Mouse (Mus musculus) urinary bladder, postnatal 10 days (tissue): ENCODE measurements around the gene Mfsd7a.

Source experiments
- DNase-seq: peaks from one replicate; pipeline ENCODE4 v3.0.0; 2022; ENCODE audit warnings: low spot score

Gene Mfsd7a

DNA sequence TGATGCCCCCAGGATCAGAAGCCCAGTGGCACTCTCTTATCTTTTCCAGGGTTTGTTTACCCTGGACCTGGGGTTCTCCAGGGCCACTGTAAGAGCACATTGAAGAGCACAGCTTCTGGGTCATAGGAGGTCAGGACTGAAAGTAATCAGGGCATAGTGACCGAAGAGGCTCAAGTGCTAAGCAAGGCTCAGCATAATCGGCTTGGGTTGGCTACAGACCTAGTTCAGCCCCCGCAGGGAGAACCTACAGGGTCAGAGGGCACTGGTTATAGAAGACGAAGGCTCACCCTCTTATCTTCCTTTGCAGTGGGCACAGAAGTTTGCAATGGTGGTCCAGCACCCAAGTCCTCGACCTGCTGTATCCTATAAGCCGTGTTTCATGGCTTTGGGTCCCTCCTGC is 17.5 kb downstream of the Mfsd7a start:
- no peak for DNase-seq

DNA sequence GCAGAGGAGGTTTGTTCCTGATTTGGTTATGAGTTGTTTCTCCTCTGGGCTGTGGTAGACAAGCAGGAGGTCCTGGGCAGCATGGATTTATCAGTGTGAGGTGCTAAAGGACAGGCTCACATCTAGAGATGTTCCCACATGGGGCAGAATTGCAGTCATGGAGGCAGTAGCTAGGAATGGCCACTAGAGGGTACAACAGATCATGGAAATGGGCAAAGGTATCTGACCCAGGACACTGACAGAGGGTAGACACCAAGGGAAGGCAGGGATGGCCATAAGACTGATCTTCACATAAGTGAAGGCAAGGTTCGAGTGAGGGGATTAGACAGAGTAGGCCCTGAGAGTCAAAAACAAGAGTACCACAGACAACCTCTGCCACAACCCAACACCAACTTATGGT is 21.5 kb downstream of the Mfsd7a start:
- DNase-seq = no peak

DNA sequence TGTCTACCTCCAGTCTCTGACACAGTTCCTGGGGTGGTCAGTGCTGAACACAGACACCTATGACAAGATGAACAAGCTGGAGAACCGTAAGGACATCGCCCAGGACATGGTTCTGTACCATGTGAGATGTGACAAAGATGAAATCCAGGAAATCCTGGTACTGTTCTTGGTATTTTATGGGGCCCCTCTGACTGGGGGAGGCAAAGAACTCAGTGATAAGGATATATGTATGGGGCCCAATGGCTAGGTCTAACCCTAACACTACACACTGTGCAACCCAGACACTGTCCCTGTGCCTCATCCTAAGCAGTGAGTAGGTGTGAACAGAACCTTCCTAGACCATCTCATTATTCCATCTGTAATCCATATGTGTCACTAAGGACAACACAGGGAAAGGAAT is 25.3 kb downstream of the Mfsd7a start:
- DNase-seq = no peak

DNA sequence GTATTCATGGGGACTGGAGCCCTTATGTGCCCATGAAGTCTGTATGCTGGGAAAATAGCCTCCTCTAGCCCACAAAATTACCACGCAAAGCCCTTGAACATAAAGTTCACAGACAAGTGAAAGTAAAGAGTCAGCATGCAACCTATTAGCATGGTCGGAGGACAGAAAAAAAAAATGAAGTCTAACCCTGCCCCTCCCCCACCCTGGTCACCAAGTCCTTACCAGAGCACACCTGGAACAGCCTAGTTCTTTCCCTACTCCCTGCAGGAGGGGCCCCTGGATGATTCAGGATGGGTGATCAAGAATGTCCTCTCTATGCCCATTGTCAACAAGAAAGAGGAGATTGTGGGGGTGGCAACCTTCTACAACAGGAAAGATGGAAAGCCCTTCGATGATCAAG is 25.9 kb downstream of the Mfsd7a start:
- DNase-seq = no peak

DNA sequence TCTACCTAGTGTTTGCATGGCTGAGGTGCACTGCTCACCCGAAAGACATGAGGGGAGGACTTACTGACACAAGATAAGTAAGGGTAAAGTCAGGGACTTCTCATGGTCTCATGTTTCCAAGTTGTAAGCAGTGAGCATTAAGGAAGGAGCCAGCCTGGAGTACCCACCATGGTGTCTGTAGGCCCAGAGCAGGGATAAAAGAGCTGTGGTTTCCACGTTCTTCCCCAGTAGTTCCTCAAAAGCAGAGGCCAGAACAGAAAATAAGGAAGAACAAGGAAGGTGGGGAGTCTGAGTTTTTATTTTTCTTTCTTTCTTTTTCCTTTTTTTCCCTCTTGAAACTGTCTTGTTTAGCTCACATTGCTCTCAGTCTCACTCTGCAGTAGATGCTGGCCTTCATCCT is 34.0 kb downstream of the Mfsd7a start:
- no peak for DNase-seq

DNA sequence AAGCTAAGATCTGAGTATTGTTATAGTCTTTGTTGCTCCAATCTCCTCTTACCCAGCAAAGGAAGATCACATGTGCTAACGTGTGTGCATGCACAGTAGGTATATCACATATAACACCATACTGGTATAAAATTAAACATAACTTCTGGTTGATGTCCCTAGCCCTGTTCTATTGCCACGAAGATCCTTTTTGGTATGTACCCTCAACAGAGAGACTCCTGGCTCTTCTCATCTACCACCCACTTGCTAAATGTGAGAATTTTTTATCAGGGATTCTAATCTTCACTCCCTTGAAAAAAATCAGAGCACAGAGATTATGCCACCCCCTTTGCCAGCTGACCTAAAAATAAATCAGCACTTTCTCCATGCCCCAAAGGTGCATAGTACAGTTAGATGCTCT is 41.7 kb downstream of the Mfsd7a start:
- no peak for DNase-seq

DNA sequence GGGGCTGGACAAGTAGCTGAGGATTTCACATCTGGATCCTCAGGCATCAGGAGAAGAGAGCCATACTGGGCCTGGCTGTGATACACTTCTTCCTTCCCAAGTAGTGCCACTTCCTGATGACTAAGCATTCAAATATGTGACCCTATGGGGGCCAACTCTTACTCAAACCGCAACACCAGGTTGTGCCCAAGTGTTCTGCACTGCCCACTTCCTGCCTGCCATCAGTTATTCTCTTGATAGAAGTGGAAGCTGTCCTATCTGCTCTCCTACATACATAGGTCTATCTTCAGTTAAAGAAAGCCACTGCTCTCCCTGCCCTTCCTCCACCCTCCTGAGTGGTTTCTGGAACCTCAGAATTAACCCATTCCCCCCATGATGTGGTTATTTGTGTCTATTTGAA is 43.2 kb downstream of the Mfsd7a start:
- no peak for DNase-seq

DNA sequence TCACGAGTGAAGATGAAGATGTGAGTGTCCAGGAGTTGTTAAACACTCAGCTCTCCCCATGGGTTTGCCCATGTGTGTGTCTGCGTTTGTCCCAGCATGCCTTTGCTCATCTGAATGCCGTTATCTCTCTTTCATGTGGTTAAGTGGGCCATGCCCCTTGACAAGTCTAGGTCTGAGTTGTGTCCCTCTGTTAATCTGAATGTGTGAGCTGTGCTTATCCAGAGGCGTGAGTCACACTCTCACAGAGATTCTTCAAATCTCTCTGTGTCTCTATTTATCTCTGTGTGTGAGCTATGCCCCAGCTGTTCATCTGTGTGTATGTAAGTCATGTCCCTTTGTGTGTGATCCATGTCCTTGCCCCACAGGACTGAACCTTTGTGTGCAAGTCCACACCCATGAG is 45.2 kb downstream of the Mfsd7a start:
- DNase-seq = no peak
